Mouse (Mus musculus) spleen, adult 2 months (tissue): ENCODE data around the gene Pdk2. TPM values are rescaled to one million over a fixed set of nuclear protein-coding genes. Genes with fewer than 3 reads are reported as not detected.

Experiments
- DNase-seq, 2 experiments: peaks; one replicate each; pipeline versions ENCODE4 v3.0.0 to v3.0.0-alpha.2; 2012 to 2021; ENCODE audit warnings: low spot score in 2 of 2, low read depth in 1 of 2
- H3K27ac ChIP-seq: fragments of 200-500 bp; 2 replicates; pipeline ENCODE4 v1.5.1; 2012; ENCODE audit warnings: low read length, inconsistent platforms; ENCODE audit not compliant: insufficient read depth
- H3K27me3 ChIP-seq: fragments of 200-500 bp; 2 replicates; pipeline ENCODE4 v1.6.1; 2012; ENCODE audit warnings: mild to moderate bottlenecking, moderate library complexity, low read length, inconsistent platforms; ENCODE audit not compliant: control insufficient read depth, insufficient read depth
- H3K36me3 ChIP-seq: fragments of 200-500 bp; 2 replicates; pipeline ENCODE4 v1.6.1; 2012; ENCODE audit warnings: mild to moderate bottlenecking, low read length, inconsistent platforms; ENCODE audit not compliant: control insufficient read depth, insufficient read depth
- H3K4me1 ChIP-seq: fragments of 200-500 bp; 2 replicates; pipeline ENCODE4 v1.6.1; 2011; ENCODE audit warnings: inconsistent platforms; ENCODE audit not compliant: control insufficient read depth, insufficient read depth, insufficient read length
- H3K4me3 ChIP-seq: fragments of 200-500 bp; 2 replicates; pipeline ENCODE4 v1.5.1; 2011; ENCODE audit warnings: mild to moderate bottlenecking, inconsistent platforms; ENCODE audit not compliant: insufficient read depth, insufficient read length; ENCODE audit errors: extremely low read depth
- CTCF ChIP-seq: fragments of 200-500 bp; IDR thresholded peaks from 2 replicates; pipeline ENCODE4 v1.5.1; 2011; ENCODE audit warnings: mild to moderate bottlenecking, inconsistent platforms; ENCODE audit not compliant: insufficient read depth, insufficient read length, insufficient replicate concordance; ENCODE audit errors: extremely low read depth
- POLR2A ChIP-seq: fragments of 200-500 bp; IDR thresholded peaks from 2 replicates; pipeline ENCODE4 v1.6.1; 2011; ENCODE audit warnings: low read depth, low read length, inconsistent platforms
- WGBS: fragments of 180-500 bp; shearing (Covaris S2); methylation state at CpG from one replicate; pipeline ENCODE4 v1.1.7; 2018; 5-methylcytosine and 5-hydroxymethylcytosine counted together
- polyA plus RNA-seq: library from polyadenylated mRNA; depleted of rRNA; stranded (reverse); fragments of >200 nt; gene quantifications from 2 replicates; pipeline ENCODE4 v1.2.3, GENCODE M21; 2012

Pdk2 gene
- polyA plus RNA-seq, 1 experiment, result 13.8 TPM

DNA sequence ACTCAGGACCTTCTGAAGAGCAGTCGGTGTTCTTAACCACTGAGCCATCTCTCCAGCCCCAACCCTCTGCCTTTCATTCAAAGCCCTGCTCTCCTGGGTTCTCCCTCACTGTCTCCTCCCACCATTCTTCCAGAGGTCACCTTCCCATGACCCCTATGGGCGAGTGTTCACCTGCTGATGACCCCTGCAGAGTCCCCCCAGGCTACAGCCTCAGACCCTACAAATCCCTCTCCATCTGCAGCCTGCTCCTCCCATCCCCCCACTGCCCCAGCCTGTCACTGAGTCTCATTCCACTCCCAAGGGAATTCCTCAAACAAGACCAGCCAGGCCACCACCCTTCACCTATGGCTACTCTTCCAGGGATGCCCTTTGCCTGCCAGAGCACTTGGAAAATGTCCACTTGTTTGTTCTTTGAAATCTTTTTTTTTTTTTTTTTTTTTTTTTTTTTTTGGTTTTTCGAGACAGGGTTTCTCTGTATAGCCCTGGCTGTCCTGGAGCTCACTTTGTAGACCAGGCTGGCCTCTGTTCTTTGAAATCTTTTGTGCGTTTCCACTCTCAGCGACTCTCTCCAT lies 43.7 kb upstream of the Pdk2 start:
- Histone ChIP-seq H3K27me3 (0 out of 2 replicates have a peak, but pooled peaks cover 1% of the 10 kb centered on the region), H3K4me3 (no peak overlapping the region), H3K36me3 (no peaks in the 10 kb centered on the region), H3K4me1 (no peaks in the 10 kb centered on the region; the same call in 1 of the 2 replicates), H3K27ac (no peak overlapping the region)
- 80% methylated on average over 5 of the region's 5 CpGs for WGBS
- no peak for DNase-seq
- TF ChIP-seq POLR2A (no peak), CTCF (no peak)

DNA sequence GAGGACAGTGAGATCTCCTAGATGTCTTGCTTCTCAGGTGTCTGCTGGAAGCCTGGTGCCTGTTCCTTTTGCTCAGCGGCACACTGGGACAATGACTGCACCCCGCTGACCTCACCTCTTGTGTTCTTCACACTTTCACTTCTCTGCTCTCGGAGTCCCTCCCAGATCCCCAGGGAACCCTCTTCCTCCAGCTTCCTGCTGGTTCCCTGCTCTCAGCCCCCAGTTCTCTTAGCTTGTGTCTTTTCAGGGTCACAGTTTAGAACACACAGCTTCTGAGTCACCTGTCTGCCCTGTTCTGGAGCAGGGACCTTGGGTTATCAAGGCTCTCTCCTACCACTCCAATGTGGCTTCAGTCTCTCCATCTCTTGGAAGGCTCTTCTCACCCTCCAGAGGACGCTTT lies 43.0 kb upstream of the Pdk2 start:
- 63% methylated on average over 4 of the region's 4 CpGs for WGBS
- no peaks in the 10 kb centered on the region; the same call in 1 of the 2 replicates for H3K4me1 ChIP-seq
- no peaks in the 10 kb centered on the region for H3K36me3 ChIP-seq
- H3K27ac ChIP-seq, result no peak overlapping the region
- no peak for DNase-seq
- no peak overlapping the region for H3K4me3 ChIP-seq
- TF ChIP-seq CTCF, result no peak
- no peak for TF ChIP-seq POLR2A
- 0 out of 2 replicates have a peak, but pooled peaks cover 1% of the 10 kb centered on the region for H3K27me3 ChIP-seq

GRCm38 (mm10) chr11:95082896-95083295 lies 41.7 kb upstream of the Pdk2 start:
- no peaks in the 10 kb centered on the region for H3K36me3 ChIP-seq
- no peaks in the 10 kb centered on the region for H3K27me3 ChIP-seq
- no peak for DNase-seq
- no peak overlapping the region for H3K27ac ChIP-seq
- 41% methylated on average over 7 of the region's 7 CpGs for WGBS
- no peaks in the 10 kb centered on the region for H3K4me1 ChIP-seq
- no peak overlapping the region for H3K4me3 ChIP-seq
- TF ChIP-seq CTCF (no peak), POLR2A (no peak)

DNA sequence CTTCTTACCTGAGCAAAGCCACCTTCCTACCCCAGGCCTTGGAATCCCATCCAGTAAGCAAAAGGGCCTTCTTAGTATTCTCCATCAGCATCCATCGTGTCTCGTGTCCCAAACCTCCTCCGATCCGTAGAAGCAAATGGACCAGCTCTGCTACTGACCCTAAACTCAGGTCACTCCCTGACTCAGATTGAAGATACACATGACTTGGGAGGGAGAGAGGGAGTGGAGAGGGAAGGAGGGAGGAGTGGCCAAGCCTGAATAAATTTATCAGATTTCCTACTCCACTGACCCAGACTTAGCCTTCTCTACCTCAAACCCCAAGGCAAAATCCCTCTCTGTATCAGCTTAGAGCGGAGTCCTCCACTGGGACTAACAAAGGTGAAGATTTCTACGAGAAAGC lies 39.6 kb upstream of the Pdk2 start:
- Histone ChIP-seq H3K4me3 (no peak overlapping the region), H3K27me3 (peaks cover 6% of the 10 kb centered on the region), H3K27ac (no peak overlapping the region), H3K36me3 (no peaks in the 10 kb centered on the region), H3K4me1 (no peaks in the 10 kb centered on the region; the same call in 1 of the 2 replicates)
- 90% methylated on average over 6 of the region's 6 CpGs for WGBS
- no peak for TF ChIP-seq POLR2A
- no peak for TF ChIP-seq CTCF
- DNase-seq, result no peak

- no peak for DNase-seq
- TF ChIP-seq CTCF, result no peak
- TF ChIP-seq POLR2A, result no peak
- H3K27ac ChIP-seq, result 0 out of 2 replicates have a peak overlapping the region, but pooled peaks have one; percentile 26
Measured at GRCm38 (mm10) chr11:95079256-95079875, 38.2 kb upstream of the Pdk2 start.

GRCm38 (mm10) chr11:95077956-95078355 lies 36.8 kb upstream of the Pdk2 start:
- no peak overlapping the region for H3K4me3 ChIP-seq
- H3K27me3 ChIP-seq, result peaks cover 8% of the 10 kb centered on the region
- 47% methylated on average over 7 of the region's 7 CpGs for WGBS

More at GRCm38 (mm10) chr11:95079256-95079875, 38.2 kb upstream of the Pdk2 start:
- Histone ChIP-seq H3K4me1 (no peaks in the 10 kb centered on the region; the same call in 1 of the 2 replicates), H3K4me3 (no peak overlapping the region), H3K36me3 (no peaks in the 10 kb centered on the region), H3K27me3 (peaks cover 8% of the 10 kb centered on the region)
- 77% methylated on average over 6 of the region's 6 CpGs for WGBS

More at GRCm38 (mm10) chr11:95077956-95078355, 36.8 kb upstream of the Pdk2 start:
- DNase-seq, result no peak
- no peaks in the 10 kb centered on the region for H3K36me3 ChIP-seq
- no peaks in the 10 kb centered on the region; the same call in 1 of the 2 replicates for H3K4me1 ChIP-seq
- TF ChIP-seq CTCF (no peak), POLR2A (no peak)
- no peak overlapping the region for H3K27ac ChIP-seq
